Mouse (Mus musculus) intestine, embryonic 14.5 days (tissue): Measurements from ENCODE around the gene Prph2. TPM values are rescaled to one million over a fixed set of nuclear protein-coding genes. Genes with fewer than 3 reads are reported as not detected.

ENCODE experiments used
- ATAC-seq: fragments of 200-750 bp; cut with Nextera tagmentation; replicated peaks from 2 replicates; pipeline ENCODE4 v1.8.0; 2017; ENCODE audit warnings: low read depth, moderate number of reproducible peaks, moderate TSS enrichment, moderate library complexity; ENCODE audit not compliant: low FRiP score, low TSS enrichment
- DNase-seq: peaks from one replicate; pipeline ENCODE4 v3.0.0-alpha.2; 2018; ENCODE audit warnings: low spot score
- H3K27ac ChIP-seq: fragments of 300-500 bp; sonication (generic); 2 replicates; pipeline ENCODE4 v1.5.1; 2014; ENCODE audit warnings: low read depth, mild to moderate bottlenecking, control low read depth
- H3K27me3 ChIP-seq: fragments of 300-500 bp; sonication (generic); replicated peaks from 2 replicates; pipeline ENCODE4 v1.6.1; 2014; ENCODE audit warnings: low read length, control low read depth; ENCODE audit not compliant: control insufficient read depth, insufficient read depth
- H3K36me3 ChIP-seq: fragments of 300-500 bp; sonication (generic); 2 replicates; pipeline ENCODE4 v1.6.1; 2014; ENCODE audit warnings: low read length, control low read depth; ENCODE audit not compliant: control insufficient read depth, insufficient read depth
- H3K4me1 ChIP-seq: fragments of 300-500 bp; sonication (generic); replicated peaks from 2 replicates; pipeline ENCODE4 v1.6.1; 2014; ENCODE audit warnings: low read length, control low read depth, mixed read lengths; ENCODE audit not compliant: control insufficient read depth, insufficient read depth
- H3K4me2 ChIP-seq: fragments of 300-500 bp; sonication (generic); 2 replicates; pipeline ENCODE4 v1.6.1; 2014; ENCODE audit warnings: low read length
- H3K4me3 ChIP-seq: fragments of 300-500 bp; sonication (generic); 2 replicates; pipeline ENCODE4 v1.5.1; 2014; ENCODE audit warnings: low read depth, low read length, control low read depth, mixed read lengths
- H3K9ac ChIP-seq: fragments of 300-500 bp; sonication (generic); 2 replicates; pipeline ENCODE4 v1.6.1; 2014; ENCODE audit warnings: mild to moderate bottlenecking, low read length
- H3K9me3 ChIP-seq: fragments of 300-500 bp; sonication (generic); 2 replicates; pipeline ENCODE4 v1.6.1; 2016; ENCODE audit warnings: low read length, control low read depth; ENCODE audit not compliant: control insufficient read depth
- WGBS: fragments of 180-500 bp; shearing (Covaris S2); extraction: QIAGEN DNeasy Blood & Tissue Kit; methylation state at CpG from one replicate; pipeline ENCODE4 v1.1.7; 2014; 5-methylcytosine and 5-hydroxymethylcytosine counted together
- polyA plus RNA-seq: library from polyadenylated mRNA; unstranded; fragments of >200 nt; fragmentation: Nextera tagmentation; extraction: Ambion mirVana; gene quantifications from 2 replicates; pipeline ENCODE4 v1.2.1, GENCODE M21; 2014

Gene Prph2
- polyA plus RNA-seq, 1 experiment from 2014 or later: not detected

GRCm38 (mm10) chr17:46900941-46901340 is 9.3 kb upstream of the Prph2 start:
- ATAC-seq (no peak), DNase-seq (no peak)
- Histone ChIP-seq H3K4me3 (no peak overlapping the region), H3K36me3 (no peaks in the 10 kb centered on the region), H3K9ac (no peak overlapping the region), H3K4me2 (no peak overlapping the region), H3K4me1 (peaks cover 9% of the 10 kb centered on the region; the same call in 1 of the 2 replicates), H3K9me3 (no peaks in the 10 kb centered on the region), H3K27me3 (no peaks in the 10 kb centered on the region), H3K27ac (no peak overlapping the region)
- 56% methylated on average over 2 of the region's 2 CpGs for WGBS

DNA sequence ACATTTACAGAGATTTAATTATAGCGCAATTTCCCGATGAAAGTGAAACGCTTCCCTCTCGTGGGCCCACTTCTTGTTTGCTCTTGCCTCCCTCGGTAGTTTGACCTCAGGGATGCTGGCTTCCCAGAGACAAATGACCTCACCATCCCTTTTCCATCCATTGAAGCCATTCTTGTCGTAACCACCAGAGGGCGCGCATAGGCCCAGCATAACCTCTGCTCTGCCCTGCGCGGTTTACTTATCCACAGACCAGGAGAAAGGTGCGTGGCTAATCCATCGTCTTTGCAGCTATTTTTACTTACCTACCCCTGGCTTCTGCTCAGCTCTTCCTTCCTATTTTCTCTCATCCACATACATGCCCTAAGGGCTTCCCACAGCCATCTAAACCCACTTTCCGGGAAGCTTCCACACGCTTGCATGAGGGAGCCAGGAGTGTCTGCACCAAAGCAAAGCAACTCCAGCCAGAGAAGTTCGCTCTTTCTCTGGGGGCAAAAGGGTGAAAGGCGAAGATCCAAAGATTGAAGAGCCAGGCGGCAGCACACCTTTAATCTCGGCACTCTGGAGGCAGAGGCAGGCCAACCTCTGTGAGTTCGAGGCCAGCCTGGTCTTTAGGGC is 6.3 kb upstream of the Prph2 start:
- Histone ChIP-seq H3K27me3 (no peaks in the 10 kb centered on the region), H3K27ac (no peak overlapping the region), H3K9me3 (no peaks in the 10 kb centered on the region), H3K36me3 (no peaks in the 10 kb centered on the region), H3K4me1 (no peaks in the 10 kb centered on the region), H3K4me3 (no peak overlapping the region), H3K9ac (no peak overlapping the region), H3K4me2 (no peak overlapping the region)
- DNase-seq (peak; percentile 92), ATAC-seq (peak; percentile 82)
- 22% methylated on average over 19 of the region's 19 CpGs for whole genome bisulfite sequencing

- Histone ChIP-seq H3K4me3 (no peak overlapping the region), H3K27ac (no peak overlapping the region), H3K9ac (no peak overlapping the region), H3K27me3 (no peaks in the 10 kb centered on the region), H3K36me3 (no peaks in the 10 kb centered on the region), H3K9me3 (no peaks in the 10 kb centered on the region), H3K4me2 (no peak overlapping the region), H3K4me1 (no peaks in the 10 kb centered on the region)
- DNase-seq (no peak), ATAC-seq (no peak)
- 40% methylated on average over 6 of the region's 6 CpGs for WGBS
Observed at GRCm38 (mm10) chr17:46912331-46912730, 2.1 kb downstream of the Prph2 start.

GRCm38 (mm10) chr17:46915129-46915528 is 4.9 kb downstream of the Prph2 start:
- DNase-seq (no peak), ATAC-seq (no peak)
- WGBS: 43% methylated on average over 3 of the region's 3 CpGs
- H3K4me1 ChIP-seq: no peaks in the 10 kb centered on the region
- H3K9ac ChIP-seq: no peak overlapping the region
- H3K4me3 ChIP-seq: no peak overlapping the region
- no peaks in the 10 kb centered on the region for H3K27me3 ChIP-seq
- no peak overlapping the region for H3K4me2 ChIP-seq
- H3K27ac ChIP-seq: no peak overlapping the region
- no peaks in the 10 kb centered on the region for H3K36me3 ChIP-seq
- H3K9me3 ChIP-seq: no peaks in the 10 kb centered on the region

GRCm38 (mm10) chr17:46918951-46919350 is 8.7 kb downstream of the Prph2 start:
- H3K4me1 ChIP-seq: no peaks in the 10 kb centered on the region
- DNase-seq (no peak), ATAC-seq (no peak)
- no peak overlapping the region for H3K4me3 ChIP-seq
- H3K9ac ChIP-seq: no peak overlapping the region
- H3K36me3 ChIP-seq: no peaks in the 10 kb centered on the region
- H3K27me3 ChIP-seq: no peaks in the 10 kb centered on the region
- H3K9me3 ChIP-seq: no peaks in the 10 kb centered on the region
- no peak overlapping the region for H3K4me2 ChIP-seq
- no peak overlapping the region for H3K27ac ChIP-seq
- 19% methylated on average over 4 of the region's 4 CpGs for WGBS

DNA sequence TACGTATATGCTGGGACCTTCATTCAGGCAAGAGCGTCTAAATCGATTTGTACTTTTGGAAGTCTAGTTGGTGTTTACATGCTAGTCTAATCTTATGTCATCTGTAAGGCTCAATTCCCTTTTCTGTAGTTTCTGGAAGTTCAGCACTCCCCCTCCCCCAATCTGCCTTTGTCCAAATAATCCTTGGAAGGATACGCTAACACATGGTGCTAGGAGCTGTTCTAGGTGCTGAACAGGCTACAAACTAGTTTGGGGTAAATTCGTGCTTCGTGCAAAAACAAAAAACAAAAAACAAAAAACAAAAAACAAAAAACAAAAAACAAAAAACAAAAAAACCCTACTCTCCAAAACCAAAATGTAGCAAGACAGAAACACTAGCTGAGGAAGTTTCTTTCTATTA is 10.6 kb downstream of the Prph2 start:
- no peak overlapping the region for H3K9ac ChIP-seq
- no peaks in the 10 kb centered on the region for H3K36me3 ChIP-seq
- H3K4me1 ChIP-seq: no peaks in the 10 kb centered on the region
- DNase-seq: peak; percentile 64
- no peak for ATAC-seq
- H3K27me3 ChIP-seq: no peaks in the 10 kb centered on the region
- H3K4me2 ChIP-seq: no peak overlapping the region
- H3K4me3 ChIP-seq: no peak overlapping the region
- H3K9me3 ChIP-seq: no peaks in the 10 kb centered on the region
- WGBS: 49% methylated on average over 6 of the region's 6 CpGs
- H3K27ac ChIP-seq: no peak overlapping the region

- ATAC-seq (no peak), DNase-seq (no peak)
- H3K9me3 ChIP-seq: no peaks in the 10 kb centered on the region
- H3K9ac ChIP-seq: no peak overlapping the region
- H3K27me3 ChIP-seq: no peaks in the 10 kb centered on the region
- H3K27ac ChIP-seq: no peak overlapping the region
- H3K36me3 ChIP-seq: peaks cover 32% of the 10 kb centered on the region
- 60% methylated on average over 6 of the region's 6 CpGs for WGBS
- no peak overlapping the region for H3K4me2 ChIP-seq
- no peaks in the 10 kb centered on the region for H3K4me1 ChIP-seq
- H3K4me3 ChIP-seq: no peak overlapping the region
Observed at GRCm38 (mm10) chr17:46926192-46926591, 15.9 kb downstream of the Prph2 start.

- no peak overlapping the region for H3K4me2 ChIP-seq
- no peaks in the 10 kb centered on the region for H3K27me3 ChIP-seq
- H3K9me3 ChIP-seq: no peaks in the 10 kb centered on the region
- no peak for DNase-seq
- H3K4me3 ChIP-seq: no peak overlapping the region
- 66% methylated on average over 3 of the region's 3 CpGs for WGBS
- no peaks in the 10 kb centered on the region for H3K4me1 ChIP-seq
- H3K36me3 ChIP-seq: peaks cover 39% of the 10 kb centered on the region
- H3K9ac ChIP-seq: no peak overlapping the region
- no peak for ATAC-seq
- no peak overlapping the region for H3K27ac ChIP-seq
Observed at GRCm38 (mm10) chr17:46926941-46927340, 16.7 kb downstream of the Prph2 start.

DNA sequence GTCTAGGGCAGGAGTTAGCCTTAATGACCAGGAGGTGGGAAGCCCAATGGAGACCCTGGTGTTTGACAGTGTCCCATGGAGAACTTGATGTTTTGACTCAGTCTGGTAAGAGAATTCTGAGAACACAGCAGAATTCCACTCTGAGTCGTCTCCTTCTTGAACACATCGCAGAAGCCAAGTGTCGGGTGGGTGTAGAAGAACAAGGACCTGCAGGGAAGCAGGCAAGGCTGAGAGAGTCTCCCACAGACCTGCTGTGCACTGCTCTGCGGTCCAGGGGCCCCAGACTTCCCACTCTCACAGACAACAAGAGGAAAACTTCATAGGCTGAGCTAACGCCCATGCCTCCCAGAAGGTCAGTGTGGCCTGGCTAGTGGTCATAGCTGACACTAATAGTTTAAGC is 17.5 kb downstream of the Prph2 start:
- no peaks in the 10 kb centered on the region for H3K4me1 ChIP-seq
- ATAC-seq: no peak
- H3K9ac ChIP-seq: no peak overlapping the region
- no peak overlapping the region for H3K4me2 ChIP-seq
- H3K27ac ChIP-seq: no peak overlapping the region
- no peaks in the 10 kb centered on the region for H3K27me3 ChIP-seq
- no peaks in the 10 kb centered on the region for H3K9me3 ChIP-seq
- WGBS: 92% methylated on average over 5 of the region's 5 CpGs
- no peak overlapping the region for H3K4me3 ChIP-seq
- no peak for DNase-seq
- peaks cover 48% of the 10 kb centered on the region for H3K36me3 ChIP-seq
